Mouse (Mus musculus): ENCODE data around the gene Arl6.

Arl6 gene

GRCm38 (mm10) chr16:59586911-59587310 is 52.3 kb downstream of the Arl6 start:
- DNase-seq (ENCODE audit: low read depth) = no peak

GRCm38 (mm10) chr16:59586276-59586675 is 52.9 kb downstream of the Arl6 start:
- no peak for DNase-seq (ENCODE audit: low read depth)

- DNase-seq (ENCODE audit: low read depth) = no peak
These were observed 53.4 kb downstream of the Arl6 start for GRCm38 (mm10) chr16:59585706-59586244.

GRCm38 (mm10) chr16:59583515-59583914 is 55.7 kb downstream of the Arl6 start:
- DNase-seq (ENCODE audit: low read depth) = peak; percentile 3

GRCm38 (mm10) chr16:59579237-59579636 is 60.0 kb downstream of the Arl6 start:
- no peak for DNase-seq (ENCODE audit: low read depth)

- DNase-seq (ENCODE audit: low read depth) = no peak
These were observed 65.2 kb downstream of the Arl6 start for GRCm38 (mm10) chr16:59573961-59574360.

GRCm38 (mm10) chr16:59572685-59573084 is 66.5 kb downstream of the Arl6 start:
- no peak for DNase-seq (ENCODE audit: low read depth)

- no peak for DNase-seq (ENCODE audit: low read depth)
These were observed 68.4 kb downstream of the Arl6 start for GRCm38 (mm10) chr16:59570807-59571206.

- no peak for DNase-seq (ENCODE audit: low read depth)
These were observed 69.4 kb downstream of the Arl6 start for GRCm38 (mm10) chr16:59569837-59570236.

- no peak for DNase-seq (ENCODE audit: low read depth)
These were observed 71.3 kb downstream of the Arl6 start for GRCm38 (mm10) chr16:59567721-59568381.

- no peak for DNase-seq (ENCODE audit: low read depth)
These were observed 72.8 kb downstream of the Arl6 start for GRCm38 (mm10) chr16:59566437-59566836.

GRCm38 (mm10) chr16:59565631-59566030 is 73.6 kb downstream of the Arl6 start:
- DNase-seq (ENCODE audit: low read depth) = no peak

GRCm38 (mm10) chr16:59564025-59564424 is 75.2 kb downstream of the Arl6 start:
- DNase-seq (ENCODE audit: low read depth) = no peak

Data from NIH3T3 (cell line).